Mouse (Mus musculus): Measurements from ENCODE around the gene Ccdc107. TPM values are rescaled to one million over a fixed set of nuclear protein-coding genes. Genes with fewer than 3 reads are reported as not detected.

Gene Ccdc107
- 85.4 and 101 TPM in 2 replicates for polyA plus RNA-seq (2021; fragmentation: Nextera tagmentation)
- long read RNA-seq, experiment 1, transcript Ccdc107-201 (6 exons, 817 nt) = major isoform, 77 of 92 reads
- long read RNA-seq, experiment 1, partial matches to known transcripts = 5 of 92 reads
- long read RNA-seq, experiment 1, other reads (novel, unspliced or antisense) = 9 of 92 reads
- long read RNA-seq, experiment 2, transcript Ccdc107-201 (6 exons, 817 nt) = major isoform, 24 of 29 reads
- long read RNA-seq, experiment 2, partial matches to known transcripts = 0 of 29 reads
- long read RNA-seq, experiment 2, other reads (novel, unspliced or antisense) = 4 of 29 reads

GRCm38 (mm10) chr4:43492821-43493185, at the start of gene Ccdc107:
Ccdc107 (plus strand) TSS chr4:43492900.

GRCm38 (mm10) chr4:43454041-43454836, 38.5 kb upstream of the Ccdc107 start, which contains the start of gene Cd72:
Cd72 (minus strand) TSS chr4:43454628.

GRCm38 (mm10) chr4:43483535-43484091, 9.1 kb upstream of the Ccdc107 start, which contains the start of gene Sit1:
Sit1 (minus strand) TSS chr4:43483734.

GRCm38 (mm10) chr4:43499407-43500333, 7.0 kb downstream of the Ccdc107 start, which contains the start of gene Arhgef39:
Arhgef39 (minus strand) TSS chr4:43499695.

GRCm38 (mm10) chr4:43506536-43507185, 14.0 kb downstream of the Ccdc107 start, which contains the start of gene Car9:
Car9 (plus strand) TSS chr4:43506966.

Other genes with a start within 250 kb of the Ccdc107 start
- gene Atp8b5, start 225.7 kb upstream of the Ccdc107 start, polyA plus RNA-seq (2021; fragmentation: Nextera tagmentation) = 0.09 and 0.15 TPM in 2 replicates
- gene Rusc2, start 110.9 kb upstream of the Ccdc107 start, polyA plus RNA-seq (2021; fragmentation: Nextera tagmentation) = 52.0 and 78.4 TPM in 2 replicates
- 0.79 and 2.1 TPM in 2 replicates for gene Fam166b, start 63.8 kb upstream of the Ccdc107 start, polyA plus RNA-seq (2021; fragmentation: Nextera tagmentation)
- gene Tesk1, start 51.0 kb upstream of the Ccdc107 start, polyA plus RNA-seq (2021; fragmentation: Nextera tagmentation) = 6.8 and 9.2 TPM in 2 replicates
- gene Cd72, start 38.3 kb upstream of the Ccdc107 start, polyA plus RNA-seq (2021; fragmentation: Nextera tagmentation) = 3.8 and 5.5 TPM in 2 replicates
- not detected in 2 replicates for gene Sit1, start 9.2 kb upstream of the Ccdc107 start, polyA plus RNA-seq (2021; fragmentation: Nextera tagmentation)
- 0.38 and 1.2 TPM in 2 replicates for gene Arhgef39, start 6.8 kb downstream of the Ccdc107 start, polyA plus RNA-seq (2021; fragmentation: Nextera tagmentation)
- 0.44 and 0.94 TPM in 2 replicates for gene Car9, start 14.1 kb downstream of the Ccdc107 start, polyA plus RNA-seq (2021; fragmentation: Nextera tagmentation)
- 2.9 and 4.0 TPM in 2 replicates for gene Tpm2, start 30.9 kb downstream of the Ccdc107 start, polyA plus RNA-seq (2021; fragmentation: Nextera tagmentation)
- 61.7 and 62.9 TPM in 2 replicates for gene Creb3, start 69.4 kb downstream of the Ccdc107 start, polyA plus RNA-seq (2021; fragmentation: Nextera tagmentation)
- 46.0 and 49.4 TPM in 2 replicates for gene Tln1, start 69.8 kb downstream of the Ccdc107 start, polyA plus RNA-seq (2021; fragmentation: Nextera tagmentation)
- gene Rgp1, start 85.8 kb downstream of the Ccdc107 start, polyA plus RNA-seq (2021; fragmentation: Nextera tagmentation) = 25.7 and 34.6 TPM in 2 replicates
- 22.4 and 27.0 TPM in 2 replicates for gene Gba2, start 86.0 kb downstream of the Ccdc107 start, polyA plus RNA-seq (2021; fragmentation: Nextera tagmentation)
- 0.24 TPM in 1 of 2 replicates, not detected in the other for gene Msmp, start 91.6 kb downstream of the Ccdc107 start, polyA plus RNA-seq (2021; fragmentation: Nextera tagmentation)
- 5.0 and 6.5 TPM in 2 replicates for gene Npr2, start 139.0 kb downstream of the Ccdc107 start, polyA plus RNA-seq (2021; fragmentation: Nextera tagmentation)
- gene Spag8, start 160.7 kb downstream of the Ccdc107 start, polyA plus RNA-seq (2021; fragmentation: Nextera tagmentation) = 3.8 and 4.6 TPM in 2 replicates
- 161 and 201 TPM in 2 replicates for gene Hint2, start 163.6 kb downstream of the Ccdc107 start, polyA plus RNA-seq (2021; fragmentation: Nextera tagmentation)
- 7.0 and 7.9 TPM in 2 replicates for gene Tmem8b, start 176.1 kb downstream of the Ccdc107 start, polyA plus RNA-seq (2021; fragmentation: Nextera tagmentation)
- gene Fam221b, start 176.2 kb downstream of the Ccdc107 start, polyA plus RNA-seq (2021; fragmentation: Nextera tagmentation) = 1.2 TPM in 2 replicates
- not detected in 2 replicates for gene Olfr70, start 207.9 kb downstream of the Ccdc107 start, polyA plus RNA-seq (2021; fragmentation: Nextera tagmentation)
- not detected in 2 replicates for gene Olfr71, start 217.4 kb downstream of the Ccdc107 start, polyA plus RNA-seq (2021; fragmentation: Nextera tagmentation)
- gene Hrct1, start 234.3 kb downstream of the Ccdc107 start, polyA plus RNA-seq (2021; fragmentation: Nextera tagmentation) = 0.69 and 0.87 TPM in 2 replicates
- 0.21 and 0.24 TPM in 2 replicates for gene Spaar, start 237.1 kb downstream of the Ccdc107 start, polyA plus RNA-seq (2021; fragmentation: Nextera tagmentation)